Mouse (Mus musculus) spleen, adult 2 months (tissue): ENCODE measurements around the gene Slc7a7. TPM values are rescaled to one million over a fixed set of nuclear protein-coding genes. Genes with fewer than 3 reads are reported as not detected.
A peak's percentile ranks its signal among the peaks of the same experiment; 100 is the strongest.

Source experiments
- DNase-seq, 2 experiments: peaks; one replicate each; pipeline versions ENCODE4 v3.0.0 to v3.0.0-alpha.2; 2012 to 2021; ENCODE audit warnings: low spot score in 2 of 2, low read depth in 1 of 2
- H3K27ac ChIP-seq: fragments of 200-500 bp; 2 replicates; pipeline ENCODE4 v1.5.1; 2012; ENCODE audit warnings: low read length, inconsistent platforms; ENCODE audit not compliant: insufficient read depth
- H3K27me3 ChIP-seq: fragments of 200-500 bp; 2 replicates; pipeline ENCODE4 v1.6.1; 2012; ENCODE audit warnings: mild to moderate bottlenecking, moderate library complexity, low read length, inconsistent platforms; ENCODE audit not compliant: control insufficient read depth, insufficient read depth
- H3K36me3 ChIP-seq: fragments of 200-500 bp; 2 replicates; pipeline ENCODE4 v1.6.1; 2012; ENCODE audit warnings: mild to moderate bottlenecking, low read length, inconsistent platforms; ENCODE audit not compliant: control insufficient read depth, insufficient read depth
- H3K4me1 ChIP-seq: fragments of 200-500 bp; 2 replicates; pipeline ENCODE4 v1.6.1; 2011; ENCODE audit warnings: inconsistent platforms; ENCODE audit not compliant: control insufficient read depth, insufficient read depth, insufficient read length
- H3K4me3 ChIP-seq: fragments of 200-500 bp; 2 replicates; pipeline ENCODE4 v1.5.1; 2011; ENCODE audit warnings: mild to moderate bottlenecking, inconsistent platforms; ENCODE audit not compliant: insufficient read depth, insufficient read length; ENCODE audit errors: extremely low read depth
- CTCF ChIP-seq: fragments of 200-500 bp; IDR thresholded peaks from 2 replicates; pipeline ENCODE4 v1.5.1; 2011; ENCODE audit warnings: mild to moderate bottlenecking, inconsistent platforms; ENCODE audit not compliant: insufficient read depth, insufficient read length, insufficient replicate concordance; ENCODE audit errors: extremely low read depth
- POLR2A ChIP-seq: fragments of 200-500 bp; IDR thresholded peaks from 2 replicates; pipeline ENCODE4 v1.6.1; 2011; ENCODE audit warnings: low read depth, low read length, inconsistent platforms
- WGBS: fragments of 180-500 bp; shearing (Covaris S2); methylation state at CpG from one replicate; pipeline ENCODE4 v1.1.7; 2018; 5-methylcytosine and 5-hydroxymethylcytosine counted together
- polyA plus RNA-seq: library from polyadenylated mRNA; depleted of rRNA; stranded (reverse); fragments of >200 nt; gene quantifications from 2 replicates; pipeline ENCODE4 v1.2.3, GENCODE M21; 2012; rRNA removed

Slc7a7 gene
- 24.6 and 31.2 TPM in 2 replicates for polyA plus RNA-seq

- Histone ChIP-seq H3K27me3 (no peaks in the 10 kb centered on the region), H3K36me3 (no peaks in the 10 kb centered on the region), H3K4me1 (peaks cover 4% of the 10 kb centered on the region; the same call in 1 of the 2 replicates), H3K27ac (no peak within 1 kb of the TSS), H3K4me3 (peak within 1 kb of the TSS; percentile 11; the same call in 1 of the 2 replicates)
- 50% methylated on average over 19 of the region's 19 CpGs for WGBS
- DNase-seq: no peak
- TF ChIP-seq CTCF (no peak), POLR2A (no peak)
These were observed at the start of gene Slc7a7 for GRCm38 (mm10) chr14:54417623-54418081. TSS of gene Slc7a7 (minus strand) at chr14:54417780.

GRCm38 (mm10) chr14:54464293-54465005 lies 46.9 kb upstream of the Slc7a7 start:
- H3K36me3 ChIP-seq: peaks cover 29% of the 10 kb centered on the region
- TF ChIP-seq CTCF (peak; percentile 74; the same call in 1 of the 2 replicates), POLR2A (peak; percentile 26)
- under 1% methylated on average over 57 of the region's 57 CpGs for WGBS
- H3K27me3 ChIP-seq: no peaks in the 10 kb centered on the region
- no peaks in the 10 kb centered on the region; the same call in 1 of the 2 replicates for H3K4me1 ChIP-seq
- peak; percentile 72 to 74 for DNase-seq
- H3K4me3 ChIP-seq: peak overlapping the region; percentile 75
- H3K27ac ChIP-seq: peak overlapping the region; percentile 89

GRCm38 (mm10) chr14:54463959-54464292 lies 46.3 kb upstream of the Slc7a7 start, which contains the start of gene Lrp10:
TSS of gene Lrp10 (plus strand) at chr14:54464137.
- peak; percentile 77 to 91 for DNase-seq
- Histone ChIP-seq H3K27ac (peak within 1 kb of the TSS; percentile 89), H3K4me1 (no peaks in the 10 kb centered on the region; the same call in 1 of the 2 replicates), H3K36me3 (peaks cover 25% of the 10 kb centered on the region), H3K27me3 (no peaks in the 10 kb centered on the region), H3K4me3 (peak within 1 kb of the TSS; percentile 75)
- TF ChIP-seq POLR2A: peak; percentile 60
- TF ChIP-seq CTCF: no peak
- WGBS: 0% methylated on average over 35 of the region's 35 CpGs

- H3K27ac ChIP-seq: peak overlapping the region; percentile 89
- no peaks in the 10 kb centered on the region; the same call in 1 of the 2 replicates for H3K4me1 ChIP-seq
- H3K27me3 ChIP-seq: no peaks in the 10 kb centered on the region
- H3K36me3 ChIP-seq: peaks cover 21% of the 10 kb centered on the region
- 3% methylated on average over 12 of the region's 12 CpGs for WGBS
- TF ChIP-seq POLR2A (no peak; the same call in 1 of the 2 replicates), CTCF (no peak)
- DNase-seq: peak in 1 of 2 experiments; percentile 41
- H3K4me3 ChIP-seq: peak overlapping the region; percentile 75
These were observed 45.8 kb upstream of the Slc7a7 start for GRCm38 (mm10) chr14:54463108-54463958.

- TF ChIP-seq CTCF: no peak
- no peak for TF ChIP-seq POLR2A
- no peaks in the 10 kb centered on the region; the same call in 1 of the 2 replicates for H3K4me1 ChIP-seq
These were observed 44.6 kb upstream of the Slc7a7 start for GRCm38 (mm10) chr14:54462146-54462545.

GRCm38 (mm10) chr14:54457907-54458569 lies 40.5 kb upstream of the Slc7a7 start:
- no peaks in the 10 kb centered on the region for H3K27me3 ChIP-seq
- no peak for DNase-seq

More at GRCm38 (mm10) chr14:54462146-54462545, 44.6 kb upstream of the Slc7a7 start:
- peak overlapping the region; percentile 55 for H3K27ac ChIP-seq
- no peak for DNase-seq
- peaks cover 9% of the 10 kb centered on the region for H3K36me3 ChIP-seq
- no peak overlapping the region for H3K4me3 ChIP-seq
- H3K27me3 ChIP-seq: no peaks in the 10 kb centered on the region
- WGBS: 81% methylated on average over 4 of the region's 4 CpGs

More at GRCm38 (mm10) chr14:54457907-54458569, 40.5 kb upstream of the Slc7a7 start:
- no peaks in the 10 kb centered on the region for H3K36me3 ChIP-seq
- H3K27ac ChIP-seq: no peak overlapping the region
- no peaks in the 10 kb centered on the region; the same call in 1 of the 2 replicates for H3K4me1 ChIP-seq
- 85% methylated on average over 14 of the region's 14 CpGs for WGBS
- TF ChIP-seq CTCF: no peak
- no peak for TF ChIP-seq POLR2A
- no peak overlapping the region for H3K4me3 ChIP-seq
